Mouse (Mus musculus) forebrain, embryonic 10.5 days (tissue): ENCODE data around the gene Gm29666. TPM values are rescaled to one million over a fixed set of nuclear protein-coding genes. Genes with fewer than 3 reads are reported as not detected.

Experiments
- DNase-seq: peaks from one replicate; pipeline ENCODE4 v3.0.0-alpha.2; 2017; ENCODE audit warnings: low spot score; ENCODE audit errors: extremely low spot score
- H3K27ac ChIP-seq: fragments of 300-500 bp; sonication (generic); 2 replicates; pipeline ENCODE4 v1.5.1; 2016; ENCODE audit warnings: mild to moderate bottlenecking
- H3K27me3 ChIP-seq: fragments of 300-500 bp; sonication (generic); 2 replicates; pipeline ENCODE4 v1.6.1; 2016; ENCODE audit warnings: mild to moderate bottlenecking; ENCODE audit not compliant: poor library complexity, severe bottlenecking
- H3K36me3 ChIP-seq: fragments of 300-500 bp; sonication (generic); replicated peaks from 2 replicates; pipeline ENCODE4 v1.6.1; 2016; ENCODE audit warnings: mild to moderate bottlenecking, moderate library complexity
- H3K4me1 ChIP-seq: fragments of 300-500 bp; sonication (generic); 2 replicates; pipeline ENCODE4 v1.6.1; 2016
- H3K4me3 ChIP-seq: fragments of 300-500 bp; sonication (generic); 2 replicates; pipeline ENCODE4 v1.5.1; 2016; ENCODE audit warnings: mild to moderate bottlenecking, moderate library complexity
- H3K9me3 ChIP-seq: fragments of 300-500 bp; sonication (generic); 2 replicates; pipeline ENCODE4 v1.6.1; 2016; ENCODE audit warnings: mild to moderate bottlenecking, moderate library complexity
- WGBS: fragments of 180-500 bp; shearing (Covaris S2); methylation state at CpG from one replicate; pipeline ENCODE4 v1.1.7; 2016; 5-methylcytosine and 5-hydroxymethylcytosine counted together
- polyA plus RNA-seq: library from polyadenylated mRNA; unstranded; fragments of >200 nt; fragmentation: Nextera tagmentation; extraction: Ambion mirVana; gene quantifications from 2 replicates; pipeline ENCODE4 v1.2.1, GENCODE M21; 2016

The Gm29666 gene
- polyA plus RNA-seq, 1 experiment from 2014 or later = 1.1 TPM

DNA sequence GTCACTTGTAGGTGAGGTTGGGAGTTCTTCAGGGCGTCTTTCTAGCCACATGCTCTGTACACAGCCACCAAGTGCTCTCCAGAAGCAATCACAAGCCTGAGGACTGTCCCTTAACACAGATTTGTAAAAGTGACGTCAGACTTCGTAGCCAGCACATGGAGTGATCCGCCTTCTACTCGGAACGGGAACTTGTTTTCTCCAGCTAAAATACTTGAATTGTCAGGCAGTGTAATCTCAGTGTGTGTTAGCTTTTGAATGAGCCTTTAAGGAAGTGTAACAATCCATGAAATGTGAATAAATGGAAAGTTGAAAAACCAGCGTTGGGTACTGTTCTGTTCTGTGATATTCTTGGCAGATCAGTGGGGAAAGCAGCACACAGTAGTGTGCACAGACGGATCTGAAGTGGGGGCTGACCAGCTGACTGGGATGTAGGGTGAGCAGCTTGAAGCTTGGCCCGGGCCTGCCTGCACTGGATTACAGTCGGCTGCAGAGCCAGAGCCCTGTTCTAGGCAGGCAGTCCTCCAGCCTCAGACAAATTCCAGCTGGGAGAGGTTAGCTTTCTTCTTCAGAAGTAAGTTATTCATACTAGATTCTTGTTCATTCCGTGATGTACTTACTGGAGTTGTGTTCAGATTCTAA, 22.9 kb upstream of the Gm29666 start:
- DNase-seq = no peak
- Histone ChIP-seq H3K36me3 (peaks cover 65% of the 10 kb centered on the region), H3K4me3 (no peak overlapping the region), H3K4me1 (no peaks in the 10 kb centered on the region), H3K27me3 (no peaks in the 10 kb centered on the region), H3K27ac (no peak overlapping the region), H3K9me3 (no peaks in the 10 kb centered on the region)
- 83% methylated on average over 11 of the region's 11 CpGs for WGBS

DNA sequence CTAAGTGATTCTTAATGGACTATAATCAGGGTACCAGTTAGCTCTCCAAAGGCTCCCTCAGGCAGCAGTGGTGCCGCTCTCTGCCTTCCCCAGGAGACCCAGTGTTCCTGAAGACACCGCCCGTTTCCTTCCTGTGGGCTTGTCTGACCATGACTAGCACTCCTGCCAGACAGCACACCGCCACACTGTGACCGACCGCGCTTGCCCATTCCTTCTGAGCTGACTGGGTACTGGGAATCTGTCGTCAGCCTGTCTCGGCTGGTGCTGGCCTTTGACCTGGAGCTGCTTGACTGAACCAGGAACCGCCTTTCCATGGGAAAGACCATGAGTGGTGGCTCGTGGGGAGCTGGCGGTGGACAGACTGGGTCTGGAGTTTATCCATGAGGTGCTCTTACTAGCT, 20.3 kb upstream of the Gm29666 start:
- WGBS = 88% methylated on average over 12 of the region's 12 CpGs
- H3K36me3 ChIP-seq = peaks cover 87% of the 10 kb centered on the region
- no peaks in the 10 kb centered on the region for H3K27me3 ChIP-seq
- no peak for DNase-seq
- no peaks in the 10 kb centered on the region for H3K9me3 ChIP-seq
- no peak overlapping the region for H3K27ac ChIP-seq
- no peaks in the 10 kb centered on the region for H3K4me1 ChIP-seq
- no peak overlapping the region for H3K4me3 ChIP-seq

GRCm38 (mm10) chr15:84934901-84935300, 15.1 kb upstream of the Gm29666 start:
- no peak for DNase-seq
- no peaks in the 10 kb centered on the region for H3K9me3 ChIP-seq
- H3K4me1 ChIP-seq = no peaks in the 10 kb centered on the region
- H3K36me3 ChIP-seq = peaks cover 100% of the 10 kb centered on the region
- 94% methylated on average over 16 of the region's 16 CpGs for WGBS
- no peak overlapping the region for H3K27ac ChIP-seq
- no peak overlapping the region for H3K4me3 ChIP-seq
- H3K27me3 ChIP-seq = no peaks in the 10 kb centered on the region

- no peaks in the 10 kb centered on the region for H3K9me3 ChIP-seq
- H3K4me1 ChIP-seq = no peaks in the 10 kb centered on the region
- 72% methylated on average over 5 of the region's 5 CpGs for WGBS
- peaks cover 100% of the 10 kb centered on the region for H3K36me3 ChIP-seq
- no peaks in the 10 kb centered on the region for H3K27me3 ChIP-seq
- DNase-seq = no peak
- no peak overlapping the region for H3K4me3 ChIP-seq
- H3K27ac ChIP-seq = no peak overlapping the region
Measured at GRCm38 (mm10) chr15:84932351-84932750, 12.5 kb upstream of the Gm29666 start.

DNA sequence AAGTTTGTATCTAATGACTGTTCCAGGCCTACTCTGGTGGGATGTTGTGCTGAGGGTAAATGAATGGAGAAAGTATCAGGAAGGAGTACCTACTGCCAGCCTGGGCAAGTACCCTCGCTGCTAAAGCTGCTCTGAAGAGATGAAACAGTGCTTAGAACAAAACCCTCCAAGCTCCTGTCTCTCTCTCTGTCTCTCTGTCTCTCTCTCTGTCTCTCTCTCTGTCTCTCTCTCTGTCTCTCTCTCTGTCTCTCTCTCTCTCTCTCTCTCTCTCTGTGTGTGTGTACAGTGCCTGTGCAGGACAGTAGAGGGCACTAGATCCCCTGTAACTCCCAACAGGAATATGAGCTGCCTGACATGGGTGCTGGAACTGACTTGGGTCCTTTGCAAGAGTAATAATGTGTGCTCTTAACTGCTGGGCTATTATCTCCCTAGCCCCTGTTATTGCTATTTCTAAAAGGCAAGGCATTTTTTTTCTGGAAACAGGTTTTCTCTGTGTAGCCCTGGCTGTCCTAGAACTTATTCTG, 5.7 kb upstream of the Gm29666 start:
- 90% methylated on average over 1 of the region's 1 CpGs for WGBS
- Histone ChIP-seq H3K27ac (no peak overlapping the region), H3K9me3 (no peaks in the 10 kb centered on the region), H3K4me1 (peaks cover 36% of the 10 kb centered on the region), H3K36me3 (peaks cover 54% of the 10 kb centered on the region), H3K4me3 (peak overlapping the region; percentile 99; the same call in 1 of the 2 replicates), H3K27me3 (no peaks in the 10 kb centered on the region)
- DNase-seq = no peak

DNA sequence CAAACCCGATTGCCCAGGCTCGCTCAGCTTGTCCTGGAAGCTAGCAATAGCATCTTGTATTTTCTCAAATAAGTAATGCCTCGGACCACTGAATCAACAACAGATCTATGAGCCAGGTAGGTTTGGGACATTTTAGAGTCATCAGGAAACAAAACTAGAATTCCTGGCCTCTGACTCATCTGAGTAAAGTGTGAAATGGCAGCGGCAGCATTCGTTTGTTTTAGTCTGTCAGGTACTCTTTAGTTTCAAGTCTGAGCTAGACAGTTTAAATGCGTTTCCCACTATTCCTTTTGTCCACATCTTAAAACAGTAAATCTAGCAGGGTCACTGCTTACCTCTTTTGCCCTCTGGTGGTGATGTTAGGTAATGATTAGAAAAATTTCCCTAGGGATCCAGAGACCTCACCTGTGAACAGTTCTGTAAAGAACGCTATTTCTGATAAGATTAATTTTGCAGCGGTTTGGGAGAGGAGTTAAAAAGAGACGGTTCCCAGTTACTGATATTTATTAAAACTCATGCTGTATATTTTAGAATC, 5.0 kb upstream of the Gm29666 start:
- Histone ChIP-seq H3K27ac (0 out of 2 replicates have a peak overlapping the region, but pooled peaks have one; percentile 12), H3K9me3 (no peaks in the 10 kb centered on the region), H3K4me1 (peaks cover 36% of the 10 kb centered on the region), H3K27me3 (no peaks in the 10 kb centered on the region), H3K36me3 (peaks cover 48% of the 10 kb centered on the region), H3K4me3 (peak overlapping the region; percentile 99)
- 24% methylated on average over 9 of the region's 9 CpGs for WGBS
- DNase-seq = no peak

DNA sequence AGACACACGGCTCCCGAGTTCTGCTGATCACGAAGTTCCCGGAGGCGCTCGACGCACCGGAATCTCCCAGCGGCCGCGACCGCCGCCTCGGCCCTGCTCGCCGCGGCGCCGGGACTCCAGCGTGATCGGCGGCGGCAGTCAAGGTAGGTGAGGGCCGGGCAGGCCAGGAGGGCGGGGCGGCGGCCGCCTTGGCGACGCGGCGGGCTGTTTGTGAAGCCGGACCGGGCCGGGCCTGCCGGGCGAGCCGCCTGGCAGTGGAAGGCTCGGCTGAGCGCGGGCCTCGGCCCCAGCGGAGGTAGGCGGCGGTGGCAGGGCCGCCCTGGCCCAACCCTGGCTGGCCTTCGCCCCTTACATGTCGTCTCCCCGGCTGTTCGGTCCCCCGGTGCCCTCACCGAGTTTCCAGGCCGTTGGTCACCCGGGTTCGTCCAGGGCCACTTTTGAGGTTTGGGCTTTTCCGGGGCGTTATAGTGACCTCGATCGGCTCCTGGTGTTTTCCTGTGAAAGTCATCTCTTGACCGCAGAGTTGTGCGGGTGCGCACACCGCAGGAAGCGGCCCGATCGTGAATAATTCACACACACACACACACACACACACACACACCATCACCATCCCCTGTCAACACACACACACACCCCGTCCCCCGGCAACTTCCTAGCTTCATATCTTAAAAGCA, 3.8 kb upstream of the Gm29666 start:
- Histone ChIP-seq H3K27me3 (no peaks in the 10 kb centered on the region), H3K9me3 (no peaks in the 10 kb centered on the region), H3K4me3 (peak overlapping the region; percentile 99), H3K27ac (peak overlapping the region; percentile 98), H3K4me1 (peaks cover 36% of the 10 kb centered on the region), H3K36me3 (peaks cover 45% of the 10 kb centered on the region)
- DNase-seq = no peak
- under 1% methylated on average over 68 of the region's 68 CpGs for WGBS

DNA sequence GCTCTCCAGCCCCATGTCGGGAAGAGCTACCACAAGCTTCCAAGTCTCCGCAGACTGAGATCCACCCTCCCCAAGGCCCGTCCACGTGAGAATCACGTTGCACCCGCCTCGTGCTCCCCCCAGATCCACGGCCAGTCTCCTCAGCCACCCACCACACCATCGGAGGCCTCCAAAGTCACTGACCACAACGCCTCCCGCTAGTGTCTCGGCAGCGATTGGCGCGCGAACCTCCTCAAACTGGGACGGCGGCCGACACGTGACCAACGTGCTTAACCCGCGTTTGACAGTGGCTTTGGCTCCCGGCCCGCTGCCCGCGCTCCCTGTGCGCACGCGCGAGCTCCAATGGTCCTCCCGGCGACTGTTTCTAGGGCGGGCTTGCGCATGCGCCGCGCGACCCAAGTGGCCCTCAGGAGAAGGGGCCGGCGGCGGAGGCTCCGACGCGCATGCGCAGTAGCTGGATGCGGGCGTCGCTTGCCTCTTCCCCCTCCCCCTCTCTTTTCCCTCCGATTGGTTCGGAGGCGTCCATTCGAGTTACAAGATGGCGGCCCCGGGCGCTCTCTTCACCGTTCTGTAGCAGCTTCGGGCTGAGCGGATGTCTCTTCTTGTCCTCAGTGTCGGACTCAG, 3.2 kb upstream of the Gm29666 start, which contains the start of gene Nup50:
Gene Nup50, plus strand, starts transcription at position 528 of the 624 bp plus-strand sequence.
- H3K36me3 ChIP-seq = peaks cover 39% of the 10 kb centered on the region
- WGBS = under 1% methylated on average over 60 of the region's 60 CpGs

GRCm38 (mm10) chr15:84913201-84913600, 6.6 kb downstream of the Gm29666 start:
- DNase-seq = no peak
- Histone ChIP-seq H3K27ac (no peak overlapping the region), H3K4me1 (0 out of 2 replicates have a peak, but pooled peaks cover 2% of the 10 kb centered on the region), H3K27me3 (no peaks in the 10 kb centered on the region), H3K36me3 (peaks cover 35% of the 10 kb centered on the region), H3K9me3 (peaks cover 9% of the 10 kb centered on the region; the same call in 1 of the 2 replicates), H3K4me3 (no peak overlapping the region)
- WGBS = 89% methylated on average over 3 of the region's 3 CpGs

More for the DNA sequence above, 3.2 kb upstream of the Gm29666 start, which contains the start of gene Nup50:
- peak within 1 kb of the TSS; percentile 98 for H3K27ac ChIP-seq
- DNase-seq = peak; percentile 100
- no peaks in the 10 kb centered on the region for H3K9me3 ChIP-seq
- peak within 1 kb of the TSS; percentile 99 for H3K4me3 ChIP-seq
- peaks cover 36% of the 10 kb centered on the region for H3K4me1 ChIP-seq
- no peaks in the 10 kb centered on the region for H3K27me3 ChIP-seq

DNA sequence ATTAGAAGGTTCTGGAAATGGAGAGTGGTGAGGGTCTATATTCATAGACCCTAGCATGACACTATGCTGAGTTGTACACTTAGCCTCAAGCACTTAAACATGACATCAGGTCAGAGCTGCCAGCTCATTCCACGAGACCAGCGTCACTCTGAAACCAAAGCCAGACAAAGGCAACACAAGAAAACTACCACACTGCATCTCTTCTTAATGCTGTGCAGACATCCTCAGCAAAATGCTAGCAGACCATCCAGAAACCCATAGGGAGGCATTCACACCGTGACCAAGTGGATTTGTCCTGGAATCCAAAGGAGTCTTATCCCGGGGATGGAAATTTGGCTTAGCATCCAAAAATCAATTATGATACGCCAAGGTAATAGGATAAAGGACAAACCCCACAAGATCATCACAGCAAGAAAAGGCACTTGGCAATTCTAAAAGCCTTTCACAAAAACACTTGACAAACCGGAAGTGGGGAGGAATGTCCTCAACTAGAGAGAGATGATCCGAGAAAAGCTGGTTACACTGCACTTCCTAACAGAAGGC, 15.9 kb downstream of the Gm29666 start:
- no peaks in the 10 kb centered on the region for H3K27me3 ChIP-seq
- H3K9me3 ChIP-seq = no peaks in the 10 kb centered on the region
- no peaks in the 10 kb centered on the region for H3K36me3 ChIP-seq
- H3K27ac ChIP-seq = no peak overlapping the region
- 67% methylated on average over 7 of the region's 7 CpGs for WGBS
- no peak overlapping the region for H3K4me3 ChIP-seq
- peaks cover 4% of the 10 kb centered on the region; the same call in 1 of the 2 replicates for H3K4me1 ChIP-seq
- no peak for DNase-seq

DNA sequence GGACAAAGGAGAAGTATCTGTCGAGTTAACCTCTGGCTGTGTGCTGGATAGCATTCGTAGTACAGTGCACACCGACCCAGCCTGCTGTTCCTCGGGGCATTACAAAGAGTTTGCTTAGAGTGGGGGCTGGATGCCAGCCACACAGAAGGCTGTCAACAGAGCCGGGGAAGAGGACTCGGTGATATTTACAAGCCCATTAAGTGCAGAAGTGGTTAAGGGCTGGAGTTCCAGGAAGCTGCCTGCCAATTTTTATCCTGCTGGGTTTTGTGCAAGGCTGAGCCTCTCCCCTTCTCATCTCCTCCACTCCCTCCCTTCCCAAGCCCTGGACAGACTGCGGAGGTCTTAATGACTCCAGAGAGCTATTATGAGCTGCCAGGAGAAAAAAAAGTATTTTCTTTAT, 21.8 kb downstream of the Gm29666 start:
- H3K36me3 ChIP-seq = no peaks in the 10 kb centered on the region
- H3K27ac ChIP-seq = no peak overlapping the region
- H3K4me3 ChIP-seq = no peak overlapping the region
- H3K27me3 ChIP-seq = no peaks in the 10 kb centered on the region
- H3K4me1 ChIP-seq = peaks cover 11% of the 10 kb centered on the region; the same call in 1 of the 2 replicates
- no peak for DNase-seq
- WGBS = 81% methylated on average over 7 of the region's 7 CpGs
- peaks cover 11% of the 10 kb centered on the region for H3K9me3 ChIP-seq

- Histone ChIP-seq H3K36me3 (no peaks in the 10 kb centered on the region), H3K27me3 (no peaks in the 10 kb centered on the region), H3K4me1 (peaks cover 11% of the 10 kb centered on the region), H3K4me3 (no peak overlapping the region), H3K27ac (no peak overlapping the region), H3K9me3 (peaks cover 11% of the 10 kb centered on the region)
- no peak for DNase-seq
- 76% methylated on average over 1 of the region's 1 CpGs for WGBS
Measured at GRCm38 (mm10) chr15:84896664-84897063, 23.2 kb downstream of the Gm29666 start.
